Comparison of ENCODE assay signal across 9 mouse cellular contexts in genomic region chr5:110342648-110343284, GRCm38 (mm10). TPM values are rescaled to one million over a fixed set of nuclear protein-coding genes. Genes with fewer than 3 reads are reported as not detected.
DNase-seq lines count a peak whose midpoint lies in the region; ATAC-seq and TF ChIP-seq lines count a peak whose summit lies in the region.
"Had no signal": no experiment of that assay in that cellular context is flagged by ENCODE, and none has a peak within 500 bp of the region (broad histone marks: within the 10 kb centered on the region; RNA-seq: fewer than 3 reads in every experiment).

P2rx2 (minus strand) TSS chr5:110343212.

- peak within 1 kb of the TSS; percentile 64 for H3K27ac ChIP-seq in lung, embryonic 14.5 days (ENCODE audit: low read depth)
- no peak within 1 kb of the TSS for H3K27ac ChIP-seq in olfactory bulb, adult 2 months (ENCODE audit: insufficient read depth, low read depth, low read length)

- peak; percentile 4 for DNase-seq in gastrocnemius, adult 18-20 months (ENCODE audit: low spot score)
- DNase-seq in gastrocnemius, adult 8-10 months (ENCODE audit: low spot score in 2 of 2), result no peak
- peak; percentile 54 to 56 for DNase-seq in cerebellum, postnatal 10 days
- DNase-seq in gonadal fat pad, adult 2 months (ENCODE audit: low read depth), result no peak
- peak; percentile 42 to 55 for DNase-seq in kidney, adult 8-10 months
- DNase-seq in lung, embryonic 14.5 days, result peak; percentile 68
- no peak for DNase-seq in right cerebral cortex, adult 18-20 months

- H3K9me3 ChIP-seq in lung, embryonic 14.5 days (ENCODE audit: low read depth, low read length), result no peaks in the 10 kb centered on the region

- no peak for TF ChIP-seq CTCF in lung, embryonic 14.5 days (IDR thresholded peaks at IDR 0.05; ENCODE audit: low read depth)
- TF ChIP-seq CTCF in olfactory bulb, adult 2 months (IDR thresholded peaks at IDR 0.05; ENCODE audit: insufficient read depth, low read depth, low read length), result no peak

- 2% methylated on average over 43 of the region's 43 CpGs for WGBS in lung, embryonic 14.5 days
- WGBS in olfactory bulb, adult 2 months, result 2% methylated on average over 43 of the region's 43 CpGs

- H3K4me1 ChIP-seq in lung, embryonic 14.5 days (ENCODE audit: insufficient read depth), result no peaks in the 10 kb centered on the region
- H3K4me1 ChIP-seq in olfactory bulb, adult 2 months (ENCODE audit: control insufficient read depth, insufficient read depth, low read length), result peaks cover 10% of the 10 kb centered on the region

- H3K36me3 ChIP-seq in lung, embryonic 14.5 days (ENCODE audit: insufficient read depth), result peaks cover 9% of the 10 kb centered on the region

- peaks cover 20% of the 10 kb centered on the region for H3K27me3 ChIP-seq in lung, embryonic 14.5 days (ENCODE audit: insufficient read depth, low read length)
- H3K27me3 ChIP-seq: CH12.LX had no signal

- H3K4me3 ChIP-seq in lung, embryonic 14.5 days (ENCODE audit: low read depth, low read length), result peak within 1 kb of the TSS; percentile 44
- H3K4me3 ChIP-seq in olfactory bulb, adult 2 months (ENCODE audit: insufficient read depth, low read depth, low read length), result peak within 1 kb of the TSS; percentile 48

- peak within 1 kb of the TSS; percentile 54 for H3K9ac ChIP-seq in lung, embryonic 14.5 days

- no peak for TF ChIP-seq POLR2A in olfactory bulb, adult 2 months (IDR thresholded peaks at IDR 0.05; ENCODE audit: insufficient read depth, low read depth, low read length)

- peak; percentile 57 for ATAC-seq in lung, embryonic 14.5 days (ENCODE audit: insufficient read depth)

- peak within 1 kb of the TSS; percentile 85 for H3K4me2 ChIP-seq in lung, embryonic 14.5 days

RNA-seq across cellular contexts. Expression of gene P2rx2, which starts in this region (rescaled TPM):
- total RNA-seq in gastrocnemius, adult 18-20 months (2021), result not detected
- not detected for total RNA-seq in gastrocnemius, adult 8-10 months (2022)
- 62.2 and 62.9 TPM in 2 replicates for polyA plus RNA-seq in gonadal fat pad, adult 2 months (2012; rRNA removed)
- 14.1 and 15.4 TPM in 2 replicates for polyA plus RNA-seq in lung, embryonic 14.5 days (2014; fragmentation: Nextera tagmentation; extraction: Ambion mirVana)
- polyA plus RNA-seq in olfactory bulb, adult 2 months (2012; ENCODE audit: insufficient read depth, insufficient read length, low replicate concordance, missing spikeins), result not detected in 2 replicates
- total RNA-seq: CH12.LX had no signal

Comparison
In these comparisons a context has a peak if more than half of its experiments do, and no peak if none do; other contexts are left out.
1. RNA of gene P2rx2 (polyA plus RNA-seq): 62.2 to 62.9 TPM in gonadal fat pad, adult 2 months and 14.1 to 15.4 TPM in lung, embryonic 14.5 days; not detected in olfactory bulb, adult 2 months; every median in the first group is over 10 times any median in the second.
2. Peak in DNase-seq in gastrocnemius, adult 18-20 months; RNA of the gene not detected or under 1 TPM.
3. DNase-seq: peak in cerebellum, postnatal 10 days (2 of 2), kidney, adult 8-10 months (2 of 2) and lung, embryonic 14.5 days (single experiment); none in gastrocnemius, adult 8-10 months (0 of 2), gonadal fat pad, adult 2 months (single experiment) and right cerebral cortex, adult 18-20 months (single experiment).